Mouse (Mus musculus) layer of hippocampus, postnatal 25 days (tissue): Measurements from ENCODE around the gene Ush1c. TPM values are rescaled to one million over a fixed set of nuclear protein-coding genes. Genes with fewer than 3 reads are reported as not detected.
A peak's percentile ranks its signal among the peaks of the same experiment; 100 is the strongest.
"Not testable (repeated sequence)": the region's sequence is repeated elsewhere in the genome, so short reads cannot be mapped to it uniquely, and the experiment has no call there.

Experiments
- DNase-seq, 2 experiments: peaks; one replicate each; pipeline ENCODE4 v3.0.0; 2022; ENCODE audit warnings: mixed read lengths in 2 of 2, low spot score in 1 of 2; ENCODE audit errors: extremely low spot score in 1 of 2
- total RNA-seq, 2 experiments: library from RNA; stranded (reverse); gene quantifications; 2 replicates each; pipeline ENCODE4 v1.2.3; 2021

The Ush1c gene
- total RNA-seq, 2 experiments from 2014 or later: 0.28 TPM; not detected in 1

DNA sequence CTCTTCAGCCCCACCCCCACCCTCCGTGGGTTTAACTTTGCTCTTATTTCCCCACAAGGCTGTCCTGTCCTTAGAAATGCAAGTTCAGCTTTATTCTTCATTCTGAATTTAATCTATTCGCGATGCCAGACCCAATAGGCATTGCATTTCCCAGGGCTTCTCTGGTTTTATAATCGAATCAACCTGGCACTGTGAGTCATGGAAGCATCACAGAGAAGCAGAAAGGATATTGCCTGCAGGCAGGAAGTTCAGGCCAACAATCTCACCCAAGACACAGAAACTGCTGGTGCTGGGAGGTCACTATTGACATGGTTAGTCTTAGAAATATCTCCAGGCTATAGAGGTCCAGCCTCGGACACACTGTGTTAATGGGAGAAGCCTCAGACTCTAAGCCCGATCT is 28.0 kb downstream of the Ush1c start:
- DNase-seq: no peak

DNA sequence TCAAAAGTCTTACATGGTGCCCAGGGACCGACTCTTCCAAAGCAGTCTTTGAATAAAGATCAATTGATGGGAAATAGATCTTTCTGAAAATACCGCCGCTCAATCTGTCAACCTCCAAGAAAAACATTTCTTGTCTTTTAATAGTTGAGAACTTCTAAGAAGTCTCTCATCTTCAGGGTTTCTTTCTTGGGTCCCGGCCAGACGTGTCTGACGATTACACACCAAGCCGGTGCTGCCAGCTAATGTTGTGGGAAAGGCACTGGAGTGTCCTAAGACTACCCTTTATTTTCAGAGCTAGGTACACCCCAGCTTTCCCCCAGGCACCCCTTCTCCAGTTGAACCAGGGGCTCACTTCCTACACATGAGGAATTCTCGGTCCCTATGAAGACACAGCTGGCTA is 30.2 kb downstream of the Ush1c start:
- no peak for DNase-seq

DNA sequence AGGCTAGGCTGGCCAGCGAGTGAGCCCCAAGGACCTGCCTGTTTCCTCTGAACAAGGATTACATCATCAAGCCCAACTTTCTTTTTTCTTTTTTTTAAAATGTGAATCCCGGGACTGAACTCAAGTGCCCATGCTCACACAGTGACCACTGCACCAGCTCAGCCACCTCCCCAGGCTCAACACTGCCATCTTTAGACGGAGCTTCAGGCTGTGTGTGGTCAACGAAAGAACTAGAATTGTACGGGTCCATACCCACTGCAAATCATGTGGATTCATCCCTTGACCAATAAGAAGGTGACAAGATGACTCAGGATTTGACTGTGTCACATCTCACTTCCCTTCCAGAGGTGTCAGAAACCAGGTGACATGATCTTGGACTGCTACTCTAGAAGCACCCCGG is 33.5 kb downstream of the Ush1c start:
- DNase-seq: no peak

DNA sequence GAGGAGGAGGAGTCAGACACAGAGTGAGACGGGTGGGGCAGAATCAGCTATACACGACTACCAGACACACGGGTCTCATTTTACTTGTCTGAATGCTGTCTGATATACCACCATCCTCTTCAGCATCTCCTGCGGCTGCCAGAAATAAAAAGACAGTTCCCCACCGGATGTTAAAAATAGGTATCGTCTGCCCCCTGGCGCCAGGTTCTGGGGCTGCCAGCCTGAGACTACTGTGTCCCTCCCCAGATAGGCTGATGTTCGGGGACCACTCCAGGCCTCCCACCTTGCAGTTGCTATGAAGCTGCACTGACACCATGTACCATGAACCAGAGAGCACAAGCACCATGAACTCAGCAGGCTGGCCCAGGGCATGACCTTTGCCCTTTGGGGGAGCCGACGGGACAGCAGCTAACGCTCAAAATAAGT is 34.2 kb downstream of the Ush1c start:
- peak; percentile 60 to 76 for DNase-seq

DNA sequence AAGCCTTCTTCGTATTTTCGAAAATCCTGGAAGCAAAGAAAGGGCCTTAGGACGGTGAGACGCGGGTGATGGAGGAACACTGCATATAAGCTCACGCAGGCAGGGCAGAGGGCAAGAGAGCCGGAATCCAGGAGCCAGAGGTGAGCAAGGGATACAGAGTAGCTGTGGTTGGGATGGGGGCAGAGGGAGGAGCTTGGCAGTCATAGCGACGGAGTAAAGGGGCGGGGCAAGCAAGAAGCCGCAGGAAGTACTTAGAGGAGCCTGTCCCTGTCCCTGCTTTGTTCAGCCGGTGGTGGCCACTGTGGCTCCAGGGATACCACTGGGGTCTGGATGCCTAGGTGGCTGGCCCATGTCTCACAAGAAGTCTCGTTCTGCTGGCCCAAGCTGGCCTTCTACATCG is 36.7 kb downstream of the Ush1c start:
- DNase-seq: no peak

DNA sequence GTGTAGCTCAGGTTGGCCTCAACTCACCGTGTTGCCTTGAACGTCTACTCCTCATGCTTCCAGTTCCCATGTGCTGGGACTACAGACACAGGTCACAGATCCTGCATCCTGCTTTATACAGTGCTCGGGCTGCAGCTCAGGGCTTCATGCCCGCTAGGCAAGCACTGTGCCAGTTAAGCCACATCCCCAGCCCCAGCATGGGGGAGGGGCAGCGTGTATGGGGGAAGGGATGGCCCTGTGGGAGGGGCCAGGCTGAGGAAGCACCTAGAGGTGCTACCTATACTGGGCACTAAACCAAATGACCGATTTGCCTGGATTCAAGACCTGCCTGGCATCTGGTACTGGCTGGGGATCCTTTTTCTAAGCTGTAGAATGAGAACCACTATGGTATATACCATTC is 38.3 kb downstream of the Ush1c start:
- DNase-seq: no peak

DNA sequence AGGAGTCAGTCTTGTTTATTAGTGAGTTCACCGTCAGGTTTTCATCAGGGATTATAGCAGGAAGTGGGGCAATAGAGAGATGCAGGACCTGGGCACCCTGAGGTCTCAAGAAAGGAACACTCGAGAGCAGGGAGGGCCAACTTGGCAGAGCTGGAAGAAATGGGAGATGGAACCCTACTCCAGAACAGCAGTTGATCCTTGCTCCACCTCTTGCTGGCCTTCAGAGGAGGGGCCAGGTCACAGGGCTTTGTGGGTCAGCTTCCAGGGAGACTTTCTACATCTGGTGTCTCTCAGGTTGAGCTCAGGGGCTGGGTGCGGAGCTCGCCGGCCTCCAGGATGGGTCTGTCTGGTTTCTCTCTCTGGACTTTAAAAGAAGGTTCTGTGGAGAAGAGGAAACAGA is 42.9 kb downstream of the Ush1c start:
- DNase-seq: no peak

DNA sequence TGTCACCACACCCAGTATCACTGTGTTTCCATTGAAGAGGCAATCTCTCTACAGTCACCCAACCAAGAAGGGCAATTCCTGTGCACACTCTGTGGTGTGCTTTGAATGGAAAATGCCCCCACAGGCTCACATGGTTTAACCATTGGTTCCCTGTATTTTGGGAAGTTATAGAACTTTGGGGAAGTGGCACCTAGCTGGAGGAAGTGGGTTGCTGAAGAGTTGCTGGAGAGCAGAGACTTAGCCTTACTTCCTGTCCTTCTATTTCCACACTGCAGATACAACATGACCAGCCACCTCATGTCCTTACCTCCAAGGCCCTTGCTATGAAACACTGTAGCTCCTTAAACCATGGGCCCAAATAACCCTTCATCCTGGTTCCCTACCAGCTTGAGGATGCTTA is 54.1 kb downstream of the Ush1c start:
- DNase-seq: no peak

DNA sequence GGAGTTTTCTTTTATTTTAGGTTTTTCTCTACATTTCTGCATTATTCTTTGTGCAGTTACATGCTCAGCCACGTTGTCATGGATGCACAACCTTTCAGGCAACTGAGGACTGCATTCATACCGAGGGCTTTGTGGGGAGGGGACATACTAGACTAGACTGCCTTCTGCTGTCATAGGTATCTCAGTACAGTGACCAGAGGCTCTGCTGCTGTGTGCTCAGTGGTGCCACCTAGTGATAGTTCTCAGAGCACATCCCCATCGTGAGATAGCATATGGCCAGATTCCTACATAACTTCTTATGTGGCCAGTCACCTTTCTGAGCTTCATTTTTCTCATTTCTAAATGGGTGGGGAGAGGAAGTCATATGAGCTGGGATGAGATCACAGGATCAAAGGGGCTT is 56.7 kb downstream of the Ush1c start:
- DNase-seq: peak in 1 of 2 experiments; percentile 55

DNA sequence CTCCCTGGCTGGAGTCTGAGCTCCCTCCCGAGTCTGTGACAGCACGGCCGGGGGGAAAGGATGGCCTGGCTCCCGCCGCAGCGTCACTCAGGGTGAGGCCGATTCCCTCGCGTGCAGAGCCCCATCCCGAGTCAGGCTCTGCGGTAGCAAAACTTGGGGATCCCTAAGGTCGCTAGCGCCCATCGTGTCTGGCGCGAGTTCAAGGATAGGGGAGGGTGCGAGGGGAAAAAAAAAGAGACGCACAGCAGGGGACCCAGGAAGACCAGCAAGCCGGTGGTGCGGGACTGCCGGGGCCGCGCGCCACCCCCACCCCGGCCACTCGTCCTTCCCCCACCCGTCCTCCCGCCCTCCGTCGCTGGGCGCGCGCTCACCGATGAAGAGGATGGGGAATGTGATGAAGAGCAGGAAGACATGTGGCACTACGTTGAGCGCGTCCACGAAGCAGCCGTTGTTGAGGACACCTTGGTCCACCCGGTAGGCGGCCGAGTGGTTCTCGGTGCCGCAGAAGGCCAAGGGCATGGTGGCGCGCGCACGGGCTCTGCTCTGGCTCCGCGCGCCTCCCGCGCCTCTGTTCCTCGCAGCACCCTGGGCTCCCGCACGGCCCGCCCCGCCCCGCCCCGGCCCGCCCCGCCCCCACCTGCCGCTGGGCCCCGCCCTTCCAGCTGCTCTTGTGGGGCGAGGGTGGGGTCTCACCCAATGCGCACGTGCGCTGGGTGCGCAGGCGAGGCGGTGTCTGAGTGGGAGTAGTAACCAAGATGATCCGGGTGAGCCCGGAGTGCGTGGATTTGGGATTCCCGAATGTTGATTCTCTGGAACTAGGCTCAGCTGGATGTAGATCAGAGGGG is 58.6 kb downstream of the Ush1c start, which contains the start of gene Abcc8:
TSS of gene Abcc8 (minus strand) at position 603 of the 845 bp plus-strand sequence.
- DNase-seq: peak in 1 of 2 experiments; percentile 29

DNA sequence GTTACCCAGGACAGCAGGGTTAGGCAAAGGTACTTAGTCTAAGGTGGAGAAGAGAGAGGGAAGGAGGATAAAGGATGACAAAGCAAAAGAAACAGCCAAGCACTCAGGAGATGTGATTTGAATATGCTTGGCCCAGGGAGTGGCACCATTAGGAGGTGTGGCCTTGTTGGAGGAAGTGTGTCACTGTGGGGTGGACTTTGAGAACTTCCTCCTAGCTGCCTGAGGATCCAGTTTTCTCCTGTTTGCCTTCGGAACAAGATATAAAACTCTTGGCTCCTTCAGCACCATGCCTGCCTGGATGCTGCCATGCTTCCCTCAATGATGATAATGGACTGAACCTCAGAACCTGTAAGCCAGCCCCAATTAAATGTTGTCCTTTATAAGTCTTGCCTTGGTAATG is 69.3 kb downstream of the Ush1c start:
- not testable (repeated sequence) for DNase-seq

DNA sequence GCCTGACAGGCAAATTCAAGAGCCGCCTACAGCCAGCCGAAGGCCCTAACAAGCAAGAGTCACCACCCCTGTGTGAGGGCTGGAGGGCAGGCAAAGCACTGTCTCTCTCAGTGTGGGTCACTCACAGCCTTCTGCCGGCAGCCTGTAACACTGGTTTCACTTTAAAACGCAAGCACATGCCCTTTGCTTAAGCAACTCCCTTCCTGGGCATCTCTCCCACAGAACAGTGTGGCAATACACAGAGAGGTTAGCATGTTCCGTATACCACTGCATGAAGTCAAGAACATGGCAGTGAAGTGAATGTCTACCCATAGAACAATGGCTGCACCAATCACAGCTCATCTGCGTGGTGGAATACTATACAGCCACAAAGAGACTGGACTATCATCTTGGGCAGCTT is 69.9 kb downstream of the Ush1c start:
- DNase-seq: no peak

DNA sequence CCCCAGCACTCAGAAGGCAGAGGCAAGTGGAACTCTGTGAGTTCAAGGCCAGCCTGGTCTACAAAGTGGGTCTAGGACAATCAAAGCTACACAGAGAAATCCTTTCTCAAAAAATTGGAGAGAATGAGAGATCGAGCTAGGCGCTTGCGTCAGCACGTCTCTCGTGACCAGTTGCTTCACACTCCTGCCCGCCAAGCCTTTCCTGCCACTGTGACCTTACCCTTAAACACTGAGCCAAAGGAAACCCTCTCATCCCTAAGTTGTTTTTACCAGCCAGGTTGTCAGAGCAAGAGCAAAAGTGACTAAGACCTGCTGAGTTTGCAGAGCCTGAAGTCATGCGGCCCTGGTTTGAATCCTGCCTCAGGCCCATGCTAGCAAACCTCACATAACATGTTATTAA is 70.4 kb downstream of the Ush1c start:
- DNase-seq: no peak

DNA sequence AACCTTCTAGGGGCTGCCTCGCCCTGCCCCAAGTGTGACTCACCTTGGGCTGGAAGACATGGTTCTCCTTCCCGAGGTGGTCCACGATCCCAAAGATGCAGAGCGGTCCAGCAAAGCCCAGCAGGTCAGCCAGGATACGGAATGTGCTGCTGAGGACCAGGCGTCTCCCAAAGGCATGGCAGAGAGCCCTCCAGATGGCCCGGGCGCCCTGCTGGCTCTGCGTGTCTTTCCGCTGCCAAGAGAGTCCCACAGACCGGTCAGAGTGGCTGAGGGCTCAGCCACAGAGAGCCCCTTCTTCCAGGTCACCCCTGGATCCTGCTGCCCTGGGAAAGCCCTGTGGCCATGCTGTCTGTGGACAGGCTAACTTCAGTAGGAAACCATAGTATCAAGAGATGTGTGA is 72.4 kb downstream of the Ush1c start:
- DNase-seq: no peak

DNA sequence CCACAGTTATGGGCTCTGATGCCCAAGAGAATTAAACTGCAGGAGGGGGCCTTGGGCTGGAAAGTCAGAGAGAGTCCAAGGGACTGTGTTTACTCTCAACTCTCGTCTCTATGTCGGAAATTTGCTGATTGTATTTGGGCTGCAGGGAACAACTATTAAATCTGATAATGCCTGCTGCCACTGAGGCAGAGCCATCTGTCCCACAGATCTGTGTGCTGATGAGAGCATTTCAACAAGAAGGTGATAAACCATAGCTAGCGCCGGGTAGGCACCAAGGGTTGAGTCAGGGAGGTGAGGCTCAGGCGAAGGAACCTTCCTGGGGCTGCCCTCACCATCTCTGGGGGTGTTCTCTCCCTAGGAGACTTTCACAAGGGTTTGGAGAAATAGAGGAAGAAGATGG is 75.6 kb downstream of the Ush1c start:
- DNase-seq: no peak

DNA sequence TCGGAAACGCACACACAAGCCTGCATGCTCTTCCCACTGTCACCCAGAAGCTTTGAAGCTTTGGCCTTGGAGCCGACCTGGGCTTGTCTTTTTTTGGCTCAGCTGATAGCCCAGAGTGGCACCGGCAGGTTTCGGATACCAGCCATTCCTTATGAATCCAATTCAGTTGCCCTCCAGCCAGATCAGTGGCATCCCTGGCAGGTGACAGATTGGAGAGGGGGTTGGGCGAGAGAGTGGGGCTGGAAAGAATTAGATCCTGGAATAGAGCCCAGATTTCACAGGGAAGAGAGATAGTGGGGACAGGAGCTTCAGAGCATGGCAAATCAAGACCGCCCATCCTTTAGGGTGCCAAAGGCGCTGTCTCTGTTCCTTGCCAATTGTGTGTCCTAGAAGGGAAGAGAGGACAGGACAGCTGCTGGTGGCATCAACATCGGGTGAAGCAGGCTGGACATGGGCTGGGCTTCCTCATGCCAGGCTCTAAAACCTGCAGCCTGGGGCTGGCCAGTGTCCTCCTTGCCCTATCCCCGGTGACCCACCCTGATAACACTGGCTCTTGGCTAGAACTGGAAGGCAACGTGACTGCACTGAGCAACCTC is 76.1 kb downstream of the Ush1c start:
- DNase-seq: no peak

DNA sequence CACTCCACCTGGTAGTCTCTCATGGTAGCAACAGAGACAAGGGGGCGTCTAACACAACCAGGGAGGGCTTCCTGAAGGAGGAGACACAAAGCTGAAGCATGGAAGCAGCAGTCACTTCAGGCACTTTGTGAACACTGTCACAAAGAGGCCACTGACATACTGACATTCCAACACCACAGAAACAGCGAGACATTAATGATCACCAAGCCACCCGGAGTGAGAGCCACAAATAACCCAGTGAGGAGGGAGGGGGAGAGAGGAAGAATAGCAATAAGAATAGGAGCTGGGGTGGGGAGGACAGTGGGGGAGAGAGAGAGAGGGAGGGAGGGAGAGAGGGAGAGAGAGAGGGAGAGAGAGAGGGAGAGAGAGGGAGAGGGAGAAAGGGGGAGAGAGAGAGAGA is 76.7 kb downstream of the Ush1c start:
- no peak for DNase-seq

DNA sequence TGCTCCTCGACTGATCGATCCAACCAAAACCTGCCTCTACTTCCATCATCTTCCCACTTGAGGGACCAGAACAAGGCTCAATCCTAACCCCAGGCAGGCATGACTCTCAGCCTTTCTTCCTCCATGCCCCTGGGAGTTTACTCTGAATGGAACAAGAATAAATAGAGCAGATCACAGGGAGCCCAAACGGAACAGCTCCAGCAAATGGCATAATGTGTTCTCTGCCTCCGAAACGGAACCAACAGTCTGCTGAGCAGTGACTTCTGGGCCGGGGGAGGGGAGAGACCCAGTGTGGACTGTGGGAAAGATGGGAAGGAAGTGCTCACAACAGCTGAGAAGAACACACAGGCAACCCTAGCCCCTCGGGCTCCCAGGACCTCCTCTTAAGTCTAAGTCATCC is 80.6 kb downstream of the Ush1c start:
- no peak for DNase-seq

DNA sequence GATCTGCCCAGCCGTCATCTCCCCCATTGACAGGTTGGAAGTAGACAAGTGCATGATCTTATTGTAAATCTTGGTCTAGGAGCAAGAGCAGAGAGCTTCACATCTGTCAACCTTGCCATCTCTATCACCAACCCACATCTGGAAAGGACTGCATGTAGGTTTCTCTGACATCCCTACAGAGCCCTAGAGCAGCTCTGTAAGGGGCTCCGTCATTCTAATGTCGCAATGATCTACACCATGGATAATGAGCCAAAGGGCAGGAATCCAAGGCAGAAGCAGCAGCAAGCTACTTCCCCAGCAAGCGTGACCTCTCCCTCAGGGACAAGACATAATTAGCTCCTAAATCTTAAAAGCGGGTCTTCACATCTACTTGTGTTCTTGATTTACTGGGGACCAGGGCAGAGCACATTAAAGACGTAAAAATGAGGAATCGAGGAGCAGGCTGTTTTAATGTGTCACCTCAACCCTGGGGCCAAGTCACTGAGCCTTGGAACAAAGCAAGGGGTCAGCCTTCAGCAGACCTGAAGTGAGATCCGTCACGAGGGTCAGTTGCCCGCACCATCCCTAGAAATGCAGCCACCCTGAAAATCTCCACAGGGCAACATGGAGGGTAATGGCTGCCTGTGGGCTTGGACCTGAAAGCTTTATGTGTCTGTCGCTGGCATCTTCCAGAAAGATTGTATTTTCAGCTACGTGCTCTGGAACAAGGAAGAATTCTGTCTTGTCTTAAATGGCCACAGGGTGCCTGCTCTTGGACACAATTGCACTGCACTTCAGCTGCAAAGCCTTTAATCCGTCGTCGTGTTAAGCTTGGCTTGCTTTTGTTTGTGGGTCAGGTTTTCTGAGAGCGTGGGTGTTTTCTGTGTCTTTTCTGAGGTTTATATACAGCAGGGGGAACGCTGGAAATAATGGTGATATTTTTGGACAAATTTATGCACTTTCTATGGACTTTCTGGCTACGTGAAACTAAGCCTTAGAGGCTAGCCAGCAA is 83.5 kb downstream of the Ush1c start:
- no peak for DNase-seq

DNA sequence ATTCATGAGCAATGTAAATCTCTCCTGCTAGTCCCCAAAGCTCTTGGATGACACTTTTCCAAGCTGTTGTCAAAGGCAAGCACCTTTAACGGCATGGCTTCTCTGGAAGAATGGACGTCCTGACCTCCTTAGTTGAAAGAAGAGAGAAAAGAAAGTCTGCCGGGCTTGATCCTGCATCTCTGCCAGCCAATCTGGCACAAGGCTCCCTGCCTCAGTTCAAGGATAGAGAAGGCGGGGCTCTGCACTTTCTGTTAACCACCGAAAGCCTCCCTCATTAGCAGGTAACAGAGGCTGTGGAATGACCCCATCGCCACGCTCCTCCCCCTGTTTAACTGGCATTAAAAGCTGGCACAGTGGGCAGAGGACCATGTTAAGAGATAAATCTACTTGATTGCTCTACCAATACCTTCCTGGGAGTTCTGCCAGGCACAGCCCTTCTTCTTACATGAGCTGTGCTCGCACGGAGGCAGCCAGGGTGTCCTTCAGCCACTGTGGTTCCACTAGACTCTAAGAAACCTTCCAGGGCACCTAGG is 85.4 kb downstream of the Ush1c start:
- no peak for DNase-seq

DNA sequence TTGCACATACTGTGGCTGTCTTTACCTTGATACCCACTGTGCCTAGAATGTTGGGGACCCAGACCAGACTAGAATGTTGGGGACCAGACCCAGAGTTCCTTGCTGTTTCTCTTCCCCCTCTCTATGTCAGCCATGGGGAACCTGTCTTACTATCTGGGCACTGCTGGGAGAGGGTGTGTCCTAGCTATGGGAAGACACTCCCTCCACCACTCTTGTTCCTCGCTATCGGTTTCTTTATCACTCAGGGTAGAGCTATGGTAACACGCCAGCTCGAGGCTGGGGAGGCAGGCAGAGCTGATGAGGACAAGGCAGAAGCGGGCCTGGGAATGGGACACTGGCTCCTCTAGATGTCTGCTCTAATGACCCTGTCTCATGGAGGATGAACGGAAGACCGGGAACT is 90.9 kb downstream of the Ush1c start:
- DNase-seq: no peak
